Mouse (Mus musculus) heart, embryonic 15.5 days (tissue): Measurements from ENCODE around the gene Plch1. TPM values are rescaled to one million over a fixed set of nuclear protein-coding genes. Genes with fewer than 3 reads are reported as not detected.

Experiments
- ATAC-seq: fragments of 200-750 bp; cut with Nextera tagmentation; replicated peaks from 2 replicates; pipeline ENCODE4 v1.8.0; 2017; ENCODE audit warnings: low read depth, moderate TSS enrichment; ENCODE audit not compliant: insufficient number of reproducible peaks, insufficient read depth, low FRiP score
- H3K27ac ChIP-seq: fragments of 300-500 bp; sonication (generic); 2 replicates; pipeline ENCODE4 v1.5.1; 2015; ENCODE audit warnings: mild to moderate bottlenecking, inconsistent platforms
- H3K27me3 ChIP-seq: fragments of 300-500 bp; sonication (generic); 2 replicates; pipeline ENCODE4 v1.6.1; 2015; ENCODE audit warnings: inconsistent platforms
- H3K36me3 ChIP-seq: fragments of 300-500 bp; sonication (generic); 2 replicates; pipeline ENCODE4 v1.6.1; 2015; ENCODE audit warnings: mild to moderate bottlenecking, inconsistent platforms
- H3K4me1 ChIP-seq: fragments of 300-500 bp; sonication (generic); replicated peaks from 2 replicates; pipeline ENCODE4 v1.6.1; 2015; ENCODE audit warnings: inconsistent platforms
- H3K4me2 ChIP-seq: fragments of 300-500 bp; sonication (generic); 2 replicates; pipeline ENCODE4 v1.6.1; 2015; ENCODE audit warnings: inconsistent platforms, mild to moderate bottlenecking, moderate library complexity
- H3K4me3 ChIP-seq: fragments of 300-500 bp; sonication (generic); 2 replicates; pipeline ENCODE4 v1.5.1; 2015; ENCODE audit warnings: mild to moderate bottlenecking, inconsistent platforms
- H3K9ac ChIP-seq: fragments of 300-500 bp; sonication (generic); 2 replicates; pipeline ENCODE4 v1.6.1; 2015; ENCODE audit warnings: mild to moderate bottlenecking, inconsistent platforms
- H3K9me3 ChIP-seq: fragments of 300-500 bp; sonication (generic); replicated peaks from 2 replicates; pipeline ENCODE4 v1.6.1; 2016; ENCODE audit warnings: inconsistent platforms
- WGBS: fragments of 180-500 bp; shearing (Covaris S2); methylation state at CpG from one replicate; pipeline ENCODE4 v1.1.7; 2015; ENCODE audit warnings: mixed read lengths; 5-methylcytosine and 5-hydroxymethylcytosine counted together
- polyA plus RNA-seq: library from polyadenylated mRNA; unstranded; fragments of >200 nt; fragmentation: Nextera tagmentation; extraction: Ambion mirVana; gene quantifications from 2 replicates; pipeline ENCODE4 v1.2.1, GENCODE M21; 2015

The Plch1 gene
- polyA plus RNA-seq, 1 experiment from 2014 or later: 0.40 TPM

GRCm38 (mm10) chr3:63897177-63897576 is 2.1 kb downstream of the Plch1 start:
- no peak overlapping the region for H3K27ac ChIP-seq
- no peaks in the 10 kb centered on the region for H3K27me3 ChIP-seq
- no peak for ATAC-seq
- no peaks in the 10 kb centered on the region for H3K9me3 ChIP-seq
- H3K4me2 ChIP-seq: no peak overlapping the region
- H3K36me3 ChIP-seq: no peaks in the 10 kb centered on the region
- 54% methylated on average over 1 of the region's 1 CpGs for WGBS
- H3K9ac ChIP-seq: no peak overlapping the region
- H3K4me3 ChIP-seq: no peak overlapping the region
- H3K4me1 ChIP-seq: peaks cover 16% of the 10 kb centered on the region

- peaks cover 16% of the 10 kb centered on the region for H3K4me1 ChIP-seq
- no peak overlapping the region for H3K4me3 ChIP-seq
- H3K4me2 ChIP-seq: no peak overlapping the region
- no peaks in the 10 kb centered on the region for H3K27me3 ChIP-seq
- no peak overlapping the region for H3K9ac ChIP-seq
- no peak overlapping the region for H3K27ac ChIP-seq
- no peak for ATAC-seq
- WGBS: 82% methylated on average over 4 of the region's 4 CpGs
- no peaks in the 10 kb centered on the region for H3K9me3 ChIP-seq
- no peaks in the 10 kb centered on the region for H3K36me3 ChIP-seq
These were observed 3.0 kb downstream of the Plch1 start for GRCm38 (mm10) chr3:63896303-63896702.

- Histone ChIP-seq H3K27ac (no peak overlapping the region), H3K9ac (no peak overlapping the region), H3K36me3 (no peaks in the 10 kb centered on the region), H3K4me2 (no peak overlapping the region), H3K9me3 (no peaks in the 10 kb centered on the region), H3K4me1 (peaks cover 16% of the 10 kb centered on the region), H3K4me3 (no peak overlapping the region), H3K27me3 (no peaks in the 10 kb centered on the region)
- WGBS: 53% methylated on average over 2 of the region's 2 CpGs
- no peak for ATAC-seq
These were observed 3.5 kb downstream of the Plch1 start for GRCm38 (mm10) chr3:63895786-63896185.

GRCm38 (mm10) chr3:63893677-63894076 is 5.6 kb downstream of the Plch1 start:
- H3K36me3 ChIP-seq: no peaks in the 10 kb centered on the region
- peaks cover 4% of the 10 kb centered on the region for H3K4me1 ChIP-seq
- 64% methylated on average over 7 of the region's 7 CpGs for WGBS
- no peaks in the 10 kb centered on the region for H3K27me3 ChIP-seq
- H3K9ac ChIP-seq: no peak overlapping the region
- H3K9me3 ChIP-seq: no peaks in the 10 kb centered on the region
- no peak overlapping the region for H3K4me3 ChIP-seq
- no peak overlapping the region for H3K27ac ChIP-seq
- no peak for ATAC-seq
- no peak overlapping the region for H3K4me2 ChIP-seq

- WGBS: 50% methylated on average over 3 of the region's 3 CpGs
These were observed 7.1 kb downstream of the Plch1 start for GRCm38 (mm10) chr3:63892154-63892553.

GRCm38 (mm10) chr3:63881065-63881464 is 18.2 kb downstream of the Plch1 start:
- Histone ChIP-seq H3K4me2 (no peak overlapping the region), H3K9ac (no peak overlapping the region), H3K36me3 (no peaks in the 10 kb centered on the region), H3K27ac (no peak overlapping the region), H3K4me3 (no peak overlapping the region), H3K27me3 (no peaks in the 10 kb centered on the region), H3K9me3 (no peaks in the 10 kb centered on the region), H3K4me1 (no peaks in the 10 kb centered on the region)
- ATAC-seq: no peak
- 84% methylated on average over 2 of the region's 2 CpGs for WGBS

More at GRCm38 (mm10) chr3:63892154-63892553, 7.1 kb downstream of the Plch1 start:
- Histone ChIP-seq H3K4me3 (no peak overlapping the region), H3K4me2 (no peak overlapping the region), H3K27ac (no peak overlapping the region), H3K9me3 (no peaks in the 10 kb centered on the region), H3K4me1 (no peaks in the 10 kb centered on the region), H3K36me3 (no peaks in the 10 kb centered on the region), H3K9ac (no peak overlapping the region), H3K27me3 (no peaks in the 10 kb centered on the region)
- no peak for ATAC-seq

- 36% methylated on average over 4 of the region's 4 CpGs for WGBS
- Histone ChIP-seq H3K4me3 (no peak overlapping the region), H3K36me3 (no peaks in the 10 kb centered on the region), H3K4me1 (no peaks in the 10 kb centered on the region), H3K4me2 (no peak overlapping the region), H3K9ac (no peak overlapping the region), H3K9me3 (no peaks in the 10 kb centered on the region), H3K27ac (no peak overlapping the region), H3K27me3 (no peaks in the 10 kb centered on the region)
- ATAC-seq: no peak
These were observed 20.1 kb downstream of the Plch1 start for GRCm38 (mm10) chr3:63878995-63879666.

- no peaks in the 10 kb centered on the region for H3K27me3 ChIP-seq
- no peaks in the 10 kb centered on the region for H3K36me3 ChIP-seq
- H3K4me3 ChIP-seq: no peak overlapping the region
- no peaks in the 10 kb centered on the region for H3K4me1 ChIP-seq
- no peak overlapping the region for H3K4me2 ChIP-seq
- no peaks in the 10 kb centered on the region for H3K9me3 ChIP-seq
- ATAC-seq: no peak
- no peak overlapping the region for H3K9ac ChIP-seq
- WGBS: 64% methylated on average over 1 of the region's 1 CpGs
- H3K27ac ChIP-seq: no peak overlapping the region
These were observed 26.5 kb downstream of the Plch1 start for GRCm38 (mm10) chr3:63872818-63873217.

- no peak overlapping the region for H3K27ac ChIP-seq
These were observed 28.0 kb downstream of the Plch1 start for GRCm38 (mm10) chr3:63871249-63871648.

GRCm38 (mm10) chr3:63868285-63868684 is 31.0 kb downstream of the Plch1 start:
- WGBS: 44% methylated on average over 1 of the region's 1 CpGs
- H3K4me1 ChIP-seq: no peaks in the 10 kb centered on the region
- ATAC-seq: no peak
- no peak overlapping the region for H3K4me3 ChIP-seq
- no peak overlapping the region for H3K9ac ChIP-seq
- no peaks in the 10 kb centered on the region for H3K9me3 ChIP-seq
- no peak overlapping the region for H3K27ac ChIP-seq
- no peak overlapping the region for H3K4me2 ChIP-seq
- no peaks in the 10 kb centered on the region for H3K27me3 ChIP-seq
- no peaks in the 10 kb centered on the region for H3K36me3 ChIP-seq

More at GRCm38 (mm10) chr3:63871249-63871648, 28.0 kb downstream of the Plch1 start:
- H3K9ac ChIP-seq: no peak overlapping the region
- H3K4me3 ChIP-seq: no peak overlapping the region
- WGBS: 49% methylated on average over 2 of the region's 2 CpGs
- ATAC-seq: no peak
- no peak overlapping the region for H3K4me2 ChIP-seq
- no peaks in the 10 kb centered on the region for H3K36me3 ChIP-seq
- no peaks in the 10 kb centered on the region for H3K27me3 ChIP-seq
- no peaks in the 10 kb centered on the region for H3K9me3 ChIP-seq
- H3K4me1 ChIP-seq: no peaks in the 10 kb centered on the region

- 51% methylated on average over 2 of the region's 2 CpGs for WGBS
- no peak for ATAC-seq
- Histone ChIP-seq H3K27me3 (no peaks in the 10 kb centered on the region), H3K9ac (no peak overlapping the region), H3K4me1 (no peaks in the 10 kb centered on the region), H3K9me3 (no peaks in the 10 kb centered on the region), H3K4me2 (no peak overlapping the region), H3K4me3 (no peak overlapping the region), H3K27ac (no peak overlapping the region), H3K36me3 (no peaks in the 10 kb centered on the region)
These were observed 34.2 kb downstream of the Plch1 start for GRCm38 (mm10) chr3:63865069-63865468.

GRCm38 (mm10) chr3:63862716-63863115 is 36.6 kb downstream of the Plch1 start:
- Histone ChIP-seq H3K4me3 (no peak overlapping the region), H3K36me3 (no peaks in the 10 kb centered on the region), H3K27ac (no peak overlapping the region), H3K4me1 (no peaks in the 10 kb centered on the region), H3K9ac (no peak overlapping the region), H3K9me3 (no peaks in the 10 kb centered on the region), H3K4me2 (no peak overlapping the region), H3K27me3 (no peaks in the 10 kb centered on the region)
- 80% methylated on average over 10 of the region's 10 CpGs for WGBS
- ATAC-seq: no peak
